Mouse (Mus musculus) stomach, postnatal 0 days (tissue): Measurements from ENCODE around the gene Aldh3a2.

Experiments used
- CTCF ChIP-seq: IDR thresholded peaks from 2 replicates; pipeline ENCODE4 v1.5.1; 2016; ENCODE audit warnings: antibody characterized with exemption, low read depth, mild to moderate bottlenecking, moderate library complexity
- EP300 ChIP-seq: optimal IDR thresholded peaks from 2 replicates; pipeline ENCODE3; 2016; ENCODE audit warnings: antibody characterized with exemption

GRCm38 (mm10) chr11:61206136-61206535 is 61.1 kb downstream of the Aldh3a2 start:
- TF ChIP-seq CTCF (no peak), EP300 (no peak)
